Mouse (Mus musculus) lung, postnatal 0 days (tissue): ENCODE measurements at regions not wholly inside any gene's neighbourhood (a gene's known extent, or its start where the extent isn't known, plus 50 kb on each side); places are given as distances from the start of the nearest gene placed in this dataset.

Experiments
- CTCF ChIP-seq: IDR thresholded peaks from 2 replicates; pipeline ENCODE4 v1.5.1; 2016; ENCODE audit warnings: antibody characterized with exemption, mild to moderate bottlenecking
- EP300 ChIP-seq: IDR thresholded peaks from 2 replicates; pipeline ENCODE4 v1.6.1; 2016; ENCODE audit warnings: antibody characterized with exemption, mild to moderate bottlenecking, control low read depth

DNA sequence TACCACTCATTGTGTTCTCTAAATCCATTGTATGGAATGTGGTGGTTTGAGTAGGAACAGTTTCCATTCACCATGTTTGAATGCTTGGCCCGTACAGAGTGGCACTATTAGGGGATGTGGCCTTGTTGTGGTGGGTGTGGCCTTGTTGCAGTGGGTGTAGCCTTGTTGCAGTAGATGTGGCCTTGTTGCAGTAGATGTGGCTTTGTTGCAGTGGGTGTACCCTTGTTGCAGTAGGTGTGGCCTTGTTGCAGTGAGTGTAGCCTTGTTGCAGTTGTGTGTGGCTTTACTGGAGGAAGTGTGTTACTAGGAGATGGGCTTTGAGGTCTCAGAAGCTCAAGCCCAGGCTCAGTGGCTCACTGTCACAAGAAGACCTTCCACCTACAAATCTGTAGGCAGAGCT, 64.4 kb upstream of the Plxnc1 start:
- TF ChIP-seq EP300: no peak
- no peak for TF ChIP-seq CTCF
